Mouse (Mus musculus) left cerebral cortex, postnatal 14 days (tissue): ENCODE data around the gene 2900026A02Rik. TPM values are rescaled to one million over a fixed set of nuclear protein-coding genes. Genes with fewer than 3 reads are reported as not detected.
A peak's percentile ranks its signal among the peaks of the same experiment; 100 is the strongest.

Experiments
- DNase-seq, 2 experiments: peaks; one replicate each; pipeline ENCODE4 v3.0.0; 2021 to 2022; ENCODE audit warnings: low spot score in 2 of 2, mixed read lengths in 1 of 2
- intact Hi-C: fragments of 180-260 bp; cut with DNase I; formaldehyde crosslinking; loops from one replicate; pipeline ENCODE4 v1.15.1; 2025
- total RNA-seq, 2 experiments: library from RNA; stranded (reverse); gene quantifications; 2 replicates each; pipeline ENCODE4 v1.2.3; 2021

Gene 2900026A02Rik
- total RNA-seq, 2 experiments from 2014 or later: 55.8 to 63.6 TPM

- no peak for DNase-seq
- intact Hi-C loops: no loop called here
Measured at GRCm38 (mm10) chr5:113214455-113214854, 6.6 kb downstream of the 2900026A02Rik start.

GRCm38 (mm10) chr5:113214041-113214440 lies 7.0 kb downstream of the 2900026A02Rik start:
- DNase-seq: no peak
- intact Hi-C loops: no loop called here

GRCm38 (mm10) chr5:113212156-113212835 lies 8.7 kb downstream of the 2900026A02Rik start:
- DNase-seq: no peak
- intact Hi-C loops: no loop called here

GRCm38 (mm10) chr5:113210314-113210713 lies 10.7 kb downstream of the 2900026A02Rik start:
- no peak for DNase-seq
- intact Hi-C loops: no loop called here

- no peak for DNase-seq
- intact Hi-C loops: no loop called here
Measured at GRCm38 (mm10) chr5:113209898-113210297, 11.1 kb downstream of the 2900026A02Rik start.

- intact Hi-C loops: no loop called here
- DNase-seq: no peak
Measured at GRCm38 (mm10) chr5:113209401-113209750, 11.7 kb downstream of the 2900026A02Rik start.

GRCm38 (mm10) chr5:113208622-113209400 lies 12.2 kb downstream of the 2900026A02Rik start:
- DNase-seq: peak; percentile 47 to 63
- intact Hi-C loops: no loop called here

GRCm38 (mm10) chr5:113208048-113208447 lies 13.0 kb downstream of the 2900026A02Rik start:
- no peak for DNase-seq
- intact Hi-C loops: no loop called here

GRCm38 (mm10) chr5:113206670-113207352 lies 14.2 kb downstream of the 2900026A02Rik start:
- DNase-seq: no peak
- intact Hi-C loops: no loop called here

GRCm38 (mm10) chr5:113204193-113204592 lies 16.8 kb downstream of the 2900026A02Rik start:
- intact Hi-C loops: no loop called here
- no peak for DNase-seq

- intact Hi-C loops: no loop called here
- no peak for DNase-seq
Measured at GRCm38 (mm10) chr5:113199772-113200134, 21.3 kb downstream of the 2900026A02Rik start.

- intact Hi-C loops: no loop called here
- DNase-seq: no peak
Measured at GRCm38 (mm10) chr5:113199126-113199771, 21.8 kb downstream of the 2900026A02Rik start.

- intact Hi-C loops: no loop called here
- DNase-seq: no peak
Measured at GRCm38 (mm10) chr5:113196916-113197794, 23.9 kb downstream of the 2900026A02Rik start.

GRCm38 (mm10) chr5:113195907-113196306 lies 25.1 kb downstream of the 2900026A02Rik start:
- no peak for DNase-seq
- intact Hi-C loops: no loop called here

- DNase-seq: peak; percentile 56 to 73
- intact Hi-C loops: no loop called here
Measured at GRCm38 (mm10) chr5:113195451-113195850, 25.6 kb downstream of the 2900026A02Rik start.

- DNase-seq: peak in 1 of 2 experiments; percentile 53
- intact Hi-C loops: no loop called here
Measured at GRCm38 (mm10) chr5:113193762-113194161, 27.3 kb downstream of the 2900026A02Rik start.

GRCm38 (mm10) chr5:113191901-113192300 lies 29.1 kb downstream of the 2900026A02Rik start:
- no peak for DNase-seq
- intact Hi-C loops: no loop called here

- intact Hi-C loops: no loop called here
- no peak for DNase-seq
Measured at GRCm38 (mm10) chr5:113190558-113190957, 30.5 kb downstream of the 2900026A02Rik start.

- intact Hi-C loops: loop anchor here (2.0 kb wide), 1 partner anchor 45 kb away; the partner anchor contains the start of gene Tmem211
- no peak for DNase-seq
Measured at GRCm38 (mm10) chr5:113181441-113181840, 39.6 kb downstream of the 2900026A02Rik start.
